ENCODE assay signal across 14 mouse cellular contexts in the genomic region with DNA sequence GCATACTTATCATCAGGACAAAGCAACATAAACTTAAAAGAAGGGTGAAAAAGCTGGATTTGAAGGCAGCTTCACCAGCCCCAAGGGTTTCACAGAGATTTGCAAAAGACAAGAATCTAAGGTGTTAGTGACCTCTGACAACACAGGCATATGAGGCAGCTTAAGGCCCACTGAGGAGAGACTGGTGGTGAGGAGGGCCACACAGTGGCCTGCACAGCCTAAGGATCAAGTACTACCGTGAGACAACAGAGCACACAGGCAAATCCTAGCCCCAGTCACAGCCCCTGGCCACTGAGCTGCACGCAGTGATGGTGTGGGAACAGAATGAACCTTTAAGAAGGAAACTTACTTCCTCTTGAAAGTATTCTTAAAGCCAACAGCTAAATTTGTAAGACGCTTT. TPM values are rescaled to one million over a fixed set of nuclear protein-coding genes. Genes with fewer than 3 reads are reported as not detected.
DNase-seq lines count a peak whose midpoint lies in the region; ATAC-seq lines count a peak whose summit lies in the region.
"Had no signal": no experiment of that assay in that cellular context is flagged by ENCODE, and none has a peak within 500 bp of the region (broad histone marks: within the 10 kb centered on the region; RNA-seq: fewer than 3 reads in every experiment).

No protein-coding gene starts in this region.

- H3K36me3 ChIP-seq in heart, embryonic 10.5 days: peaks cover 40% of the 10 kb centered on the region
- peaks cover 95% of the 10 kb centered on the region for H3K36me3 ChIP-seq in liver, embryonic 12.5 days
- H3K36me3 ChIP-seq in liver, embryonic 11.5 days (ENCODE audit: control insufficient read depth, insufficient read depth, low read length): peaks cover 22% of the 10 kb centered on the region
- peaks cover 69% of the 10 kb centered on the region for H3K36me3 ChIP-seq in liver, embryonic 16.5 days (ENCODE audit: control insufficient read depth, insufficient read depth)
- H3K36me3 ChIP-seq in forebrain, embryonic 11.5 days (ENCODE audit: control insufficient read depth, insufficient read depth, low read length): no peaks in the 10 kb centered on the region; the same call in 1 of the 2 replicates

- 87% methylated on average over 3 of the region's 3 CpGs for WGBS in heart, embryonic 10.5 days
- 78% methylated on average over 3 of the region's 3 CpGs for WGBS in liver, embryonic 12.5 days (ENCODE audit: insufficient replicate concordance)
- 85% methylated on average over 3 of the region's 3 CpGs for WGBS in liver, embryonic 11.5 days
- 72% methylated on average over 3 of the region's 3 CpGs for WGBS in liver, embryonic 16.5 days (ENCODE audit: insufficient replicate concordance)
- WGBS in forebrain, embryonic 11.5 days: 82% methylated on average over 3 of the region's 3 CpGs

- no peaks in the 10 kb centered on the region for H3K9me3 ChIP-seq in heart, embryonic 10.5 days
- H3K9me3 ChIP-seq in liver, embryonic 12.5 days (replicated peaks): no peaks in the 10 kb centered on the region
- H3K9me3 ChIP-seq in liver, embryonic 11.5 days (ENCODE audit: control insufficient read depth, low read length): no peaks in the 10 kb centered on the region
- H3K9me3 ChIP-seq in liver, embryonic 16.5 days (replicated peaks; ENCODE audit: control insufficient read depth, low read length): no peaks in the 10 kb centered on the region
- H3K9me3 ChIP-seq in forebrain, embryonic 11.5 days (ENCODE audit: control insufficient read depth, low read length): no peaks in the 10 kb centered on the region
- H3K9me3 ChIP-seq: forebrain, embryonic 10.5 days; limb, embryonic 12.5 days; midbrain, embryonic 13.5 days had no signal

- no peaks in the 10 kb centered on the region for H3K27me3 ChIP-seq in heart, embryonic 10.5 days (ENCODE audit: insufficient read depth, poor library complexity, severe bottlenecking)
- H3K27me3 ChIP-seq in liver, embryonic 12.5 days (replicated peaks): no peaks in the 10 kb centered on the region
- H3K27me3 ChIP-seq in liver, embryonic 11.5 days (replicated peaks; ENCODE audit: control insufficient read depth, insufficient read depth, low read length): no peaks in the 10 kb centered on the region
- H3K27me3 ChIP-seq in liver, embryonic 16.5 days (ENCODE audit: control insufficient read depth, insufficient read depth, low read depth, low read length): no peaks in the 10 kb centered on the region
- H3K27me3 ChIP-seq in forebrain, embryonic 11.5 days (ENCODE audit: control insufficient read depth, insufficient read depth, low read length): no peaks in the 10 kb centered on the region
- H3K27me3 ChIP-seq: limb, embryonic 12.5 days; midbrain, embryonic 13.5 days had no signal

- no peak for ATAC-seq in liver, embryonic 12.5 days
- ATAC-seq in liver, embryonic 11.5 days (replicated peaks; ENCODE audit: low FRiP score): no peak
- ATAC-seq in liver, embryonic 16.5 days (ENCODE audit: low read depth): no peak
- no peak for ATAC-seq in forebrain, embryonic 11.5 days (replicated peaks; ENCODE audit: low FRiP score)
- ATAC-seq: midbrain, embryonic 13.5 days had no signal

- peaks cover 18% of the 10 kb centered on the region; the same call in 1 of the 2 replicates for H3K4me1 ChIP-seq in heart, embryonic 10.5 days
- peaks cover 11% of the 10 kb centered on the region; the same call in 1 of the 2 replicates for H3K4me1 ChIP-seq in liver, embryonic 12.5 days
- H3K4me1 ChIP-seq in liver, embryonic 11.5 days (replicated peaks; ENCODE audit: control insufficient read depth, insufficient read depth, low read length): no peaks in the 10 kb centered on the region
- peaks cover 3% of the 10 kb centered on the region for H3K4me1 ChIP-seq in liver, embryonic 16.5 days (ENCODE audit: control insufficient read depth, low read depth, low read length)
- H3K4me1 ChIP-seq in forebrain, embryonic 11.5 days (replicated peaks; ENCODE audit: control insufficient read depth, insufficient read depth, low read length): no peaks in the 10 kb centered on the region
- H3K4me1 ChIP-seq: forebrain, embryonic 10.5 days had no signal

- H3K4me2 ChIP-seq in liver, embryonic 12.5 days: no peak overlapping the region
- no peak overlapping the region for H3K4me2 ChIP-seq in liver, embryonic 11.5 days
- no peak overlapping the region for H3K4me2 ChIP-seq in liver, embryonic 16.5 days (ENCODE audit: low read depth, low read length)
- no peak overlapping the region for H3K4me2 ChIP-seq in forebrain, embryonic 11.5 days (ENCODE audit: low read depth, low read length, severe bottlenecking)
- H3K4me2 ChIP-seq: limb, embryonic 12.5 days; midbrain, embryonic 13.5 days had no signal

- DNase-seq in heart, embryonic 10.5 days (ENCODE audit: low spot score): no peak
- no peak for DNase-seq in heart, postnatal 36 days
- DNase-seq in liver, embryonic 11.5 days (ENCODE audit: low spot score): no peak
- peak; percentile 33 for DNase-seq in CD4-positive, CD25-positive, alpha-beta regulatory T cell, adult 2 months (ENCODE audit: low read depth, low spot score)
- no peak for DNase-seq in forebrain, embryonic 11.5 days (ENCODE audit: low spot score)
- no peak for DNase-seq in urinary bladder, postnatal 4 days (ENCODE audit: low spot score in 2 of 2)
- DNase-seq: embryo, embryonic 11 days; gastrocnemius, postnatal 36 days had no signal

- peak overlapping the region; percentile 62; the same call in 1 of the 2 replicates for H3K27ac ChIP-seq in heart, embryonic 10.5 days
- 0 out of 2 replicates have a peak overlapping the region, but pooled peaks have one; percentile 10 for H3K27ac ChIP-seq in liver, embryonic 12.5 days
- H3K27ac ChIP-seq in liver, embryonic 11.5 days (ENCODE audit: low read depth, low read length): no peak overlapping the region
- H3K27ac ChIP-seq in liver, embryonic 16.5 days (ENCODE audit: low read length): 0 out of 2 replicates have a peak overlapping the region, but pooled peaks have one; percentile 8
- H3K27ac ChIP-seq in forebrain, embryonic 11.5 days (ENCODE audit: low read depth, low read length): no peak overlapping the region
- H3K27ac ChIP-seq: forebrain, embryonic 10.5 days; limb, embryonic 12.5 days; midbrain, embryonic 13.5 days had no signal

- no peak overlapping the region for H3K9ac ChIP-seq in liver, embryonic 12.5 days
- H3K9ac ChIP-seq in liver, embryonic 11.5 days (ENCODE audit: low read depth, low read length): no peak overlapping the region
- no peak overlapping the region for H3K9ac ChIP-seq in liver, embryonic 16.5 days (ENCODE audit: low read depth, low read length)
- no peak overlapping the region for H3K9ac ChIP-seq in forebrain, embryonic 11.5 days (ENCODE audit: low read length)
- H3K9ac ChIP-seq: limb, embryonic 12.5 days; midbrain, embryonic 13.5 days had no signal

- no peak overlapping the region for H3K4me3 ChIP-seq in heart, embryonic 10.5 days
- no peak overlapping the region for H3K4me3 ChIP-seq in liver, embryonic 12.5 days
- H3K4me3 ChIP-seq in liver, embryonic 11.5 days (ENCODE audit: low read depth, low read length): no peak overlapping the region
- no peak overlapping the region for H3K4me3 ChIP-seq in liver, embryonic 16.5 days (ENCODE audit: low read depth, low read length)
- no peak overlapping the region for H3K4me3 ChIP-seq in forebrain, embryonic 11.5 days (ENCODE audit: low read depth, low read length)
- H3K4me3 ChIP-seq: forebrain, embryonic 10.5 days; limb, embryonic 12.5 days; midbrain, embryonic 13.5 days had no signal

- intact Hi-C loops in heart, postnatal 36 days (cut with DNase I): loop anchor here (5.0 kb wide), 1 partner anchor 34 kb away; the partner anchor contains the start of genes Ap4b1, Dclre1b and Gm43064

RNA-seq across cellular contexts. Expression of gene Hipk1, which starts 17.9 kb away (rescaled TPM):
- polyA plus RNA-seq in heart, embryonic 10.5 days (2016; fragmentation: Nextera tagmentation; extraction: Ambion mirVana): 8.2 and 9.5 TPM in 2 replicates
- total RNA-seq in heart, postnatal 36 days (2021): 100 to 1,000 TPM; 100 to 114 TPM
- 17.7 and 18.1 TPM in 2 replicates for polyA plus RNA-seq in liver, embryonic 12.5 days (2016; fragmentation: Nextera tagmentation; extraction: Ambion mirVana)
- polyA plus RNA-seq in liver, embryonic 11.5 days (2014; fragmentation: Nextera tagmentation; extraction: Ambion mirVana): 15.5 and 15.7 TPM in 2 replicates
- polyA plus RNA-seq in liver, embryonic 16.5 days (2015; fragmentation: Nextera tagmentation; extraction: Ambion mirVana): 15.3 and 16.4 TPM in 2 replicates
- 17.2 and 17.6 TPM in 2 replicates for polyA plus RNA-seq in forebrain, embryonic 11.5 days (2014; fragmentation: Nextera tagmentation; extraction: Ambion mirVana)

RNA-seq across cellular contexts. Expression of gene Gm10964, which starts 34.3 kb away (rescaled TPM):
- not detected in 2 replicates for polyA plus RNA-seq in heart, embryonic 10.5 days (2016; fragmentation: Nextera tagmentation; extraction: Ambion mirVana)
- not detected for total RNA-seq in heart, postnatal 36 days (2021)
- not detected in 2 replicates for polyA plus RNA-seq in liver, embryonic 12.5 days (2016; fragmentation: Nextera tagmentation; extraction: Ambion mirVana)
- polyA plus RNA-seq in liver, embryonic 11.5 days (2014; fragmentation: Nextera tagmentation; extraction: Ambion mirVana): not detected in 2 replicates
- not detected in 2 replicates for polyA plus RNA-seq in liver, embryonic 16.5 days (2015; fragmentation: Nextera tagmentation; extraction: Ambion mirVana)
- polyA plus RNA-seq in forebrain, embryonic 11.5 days (2014; fragmentation: Nextera tagmentation; extraction: Ambion mirVana): not detected in 2 replicates
- total RNA-seq: gastrocnemius, postnatal 36 days had no signal
- polyA plus RNA-seq: forebrain, embryonic 10.5 days; kidney, embryonic 14.5 days; limb, embryonic 12.5 days; midbrain, embryonic 13.5 days had no signal

RNA-seq across cellular contexts. Expression of gene Olfml3, which starts 35.7 kb away (rescaled TPM):
- polyA plus RNA-seq in heart, embryonic 10.5 days (2016; fragmentation: Nextera tagmentation; extraction: Ambion mirVana): 14.1 and 15.4 TPM in 2 replicates
- total RNA-seq in heart, postnatal 36 days (2021): 1 to 10 TPM; 5.2 to 6.0 TPM
- 3.3 and 3.4 TPM in 2 replicates for polyA plus RNA-seq in liver, embryonic 12.5 days (2016; fragmentation: Nextera tagmentation; extraction: Ambion mirVana)
- 7.8 and 8.5 TPM in 2 replicates for polyA plus RNA-seq in liver, embryonic 11.5 days (2014; fragmentation: Nextera tagmentation; extraction: Ambion mirVana)
- 1.8 and 2.0 TPM in 2 replicates for polyA plus RNA-seq in liver, embryonic 16.5 days (2015; fragmentation: Nextera tagmentation; extraction: Ambion mirVana)
- 6.4 and 8.7 TPM in 2 replicates for polyA plus RNA-seq in forebrain, embryonic 11.5 days (2014; fragmentation: Nextera tagmentation; extraction: Ambion mirVana)

RNA-seq across cellular contexts. Expression of gene Dclre1b, which starts 35.7 kb away (rescaled TPM):
- 25.7 and 25.8 TPM in 2 replicates for polyA plus RNA-seq in heart, embryonic 10.5 days (2016; fragmentation: Nextera tagmentation; extraction: Ambion mirVana)
- 1 to 10 TPM; 6.5 to 9.2 TPM for total RNA-seq in heart, postnatal 36 days (2021)
- polyA plus RNA-seq in liver, embryonic 12.5 days (2016; fragmentation: Nextera tagmentation; extraction: Ambion mirVana): 28.4 and 30.8 TPM in 2 replicates
- 35.1 and 36.8 TPM in 2 replicates for polyA plus RNA-seq in liver, embryonic 11.5 days (2014; fragmentation: Nextera tagmentation; extraction: Ambion mirVana)
- polyA plus RNA-seq in liver, embryonic 16.5 days (2015; fragmentation: Nextera tagmentation; extraction: Ambion mirVana): 24.1 and 28.5 TPM in 2 replicates
- polyA plus RNA-seq in forebrain, embryonic 11.5 days (2014; fragmentation: Nextera tagmentation; extraction: Ambion mirVana): 39.3 and 45.7 TPM in 2 replicates

RNA-seq across cellular contexts. Expression of gene Ap4b1, which starts 35.8 kb away (rescaled TPM):
- polyA plus RNA-seq in heart, embryonic 10.5 days (2016; fragmentation: Nextera tagmentation; extraction: Ambion mirVana): 20.3 and 20.8 TPM in 2 replicates
- total RNA-seq in heart, postnatal 36 days (2021): 10 to 100 TPM; 12.4 to 14.0 TPM
- 18.7 and 19.4 TPM in 2 replicates for polyA plus RNA-seq in liver, embryonic 12.5 days (2016; fragmentation: Nextera tagmentation; extraction: Ambion mirVana)
- polyA plus RNA-seq in liver, embryonic 11.5 days (2014; fragmentation: Nextera tagmentation; extraction: Ambion mirVana): 20.8 and 23.9 TPM in 2 replicates
- 15.2 and 15.9 TPM in 2 replicates for polyA plus RNA-seq in liver, embryonic 16.5 days (2015; fragmentation: Nextera tagmentation; extraction: Ambion mirVana)
- polyA plus RNA-seq in forebrain, embryonic 11.5 days (2014; fragmentation: Nextera tagmentation; extraction: Ambion mirVana): 22.1 and 22.8 TPM in 2 replicates

Comparison
In these comparisons a context has a peak if more than half of its experiments do, and no peak if none do; other contexts are left out.
1. H3K27ac ChIP-seq: peak in heart, embryonic 10.5 days (single experiment), liver, embryonic 12.5 days (single experiment) and liver, embryonic 16.5 days (single experiment); none in liver, embryonic 11.5 days (single experiment) and forebrain, embryonic 11.5 days (single experiment).